Mouse (Mus musculus) stomach, embryonic 14.5 days (tissue): ENCODE data around the gene Ndufab1. TPM values are rescaled to one million over a fixed set of nuclear protein-coding genes. Genes with fewer than 3 reads are reported as not detected.
"Not testable (repeated sequence)": the region's sequence is repeated elsewhere in the genome, so short reads cannot be mapped to it uniquely, and the experiment has no call there.

ENCODE experiments used
- ATAC-seq: fragments of 200-750 bp; cut with Nextera tagmentation; 2 replicates; pipeline ENCODE4 v1.8.0; 2017; ENCODE audit warnings: low read depth, moderate TSS enrichment; ENCODE audit not compliant: insufficient number of reproducible peaks, insufficient read depth, low FRiP score
- H3K27ac ChIP-seq: fragments of 300-500 bp; sonication (generic); 2 replicates; pipeline ENCODE4 v1.5.1; 2014; ENCODE audit warnings: mild to moderate bottlenecking, low read length, moderate library complexity, mixed read lengths
- H3K27me3 ChIP-seq: fragments of 300-500 bp; sonication (generic); 2 replicates; pipeline ENCODE4 v1.6.1; 2014; ENCODE audit warnings: low read length, control low read depth, mixed read lengths; ENCODE audit not compliant: control insufficient read depth, insufficient read depth
- H3K36me3 ChIP-seq: fragments of 300-500 bp; sonication (generic); 2 replicates; pipeline ENCODE4 v1.6.1; 2014; ENCODE audit warnings: mild to moderate bottlenecking, control low read depth, low read length, moderate library complexity, mixed read lengths; ENCODE audit not compliant: control insufficient read depth, insufficient read depth
- H3K4me1 ChIP-seq: fragments of 300-500 bp; sonication (generic); 2 replicates; pipeline ENCODE4 v1.6.1; 2014; ENCODE audit warnings: low read length, control low read depth, mixed read lengths; ENCODE audit not compliant: control insufficient read depth, insufficient read depth
- H3K4me2 ChIP-seq: fragments of 300-500 bp; sonication (generic); replicated peaks from 2 replicates; pipeline ENCODE4 v1.6.1; 2014; ENCODE audit warnings: low read depth, low read length, control low read depth
- H3K4me3 ChIP-seq: fragments of 300-500 bp; sonication (generic); 2 replicates; pipeline ENCODE4 v1.5.1; 2014; ENCODE audit warnings: low read depth, low read length, control low read depth
- H3K9ac ChIP-seq: fragments of 300-500 bp; sonication (generic); replicated peaks from 2 replicates; pipeline ENCODE4 v1.6.1; 2014; ENCODE audit warnings: low read depth, mild to moderate bottlenecking, control low read depth, low read length, moderate library complexity, mixed read lengths
- H3K9me3 ChIP-seq: fragments of 300-500 bp; sonication (generic); 2 replicates; pipeline ENCODE4 v1.6.1; 2016; ENCODE audit warnings: low read depth, low read length, control low read depth; ENCODE audit not compliant: control insufficient read depth
- WGBS: fragments of 180-500 bp; shearing (Covaris S2); extraction: QIAGEN DNeasy Blood & Tissue Kit; methylation state at CpG from one replicate; pipeline ENCODE4 v1.1.7; 2014; 5-methylcytosine and 5-hydroxymethylcytosine counted together
- polyA plus RNA-seq: library from polyadenylated mRNA; unstranded; fragments of >200 nt; fragmentation: Nextera tagmentation; extraction: Ambion mirVana; gene quantifications from 2 replicates; pipeline ENCODE4 v1.2.1, GENCODE M21; 2014

The Ndufab1 gene
- polyA plus RNA-seq, 1 experiment from 2014 or later = 627 TPM

DNA sequence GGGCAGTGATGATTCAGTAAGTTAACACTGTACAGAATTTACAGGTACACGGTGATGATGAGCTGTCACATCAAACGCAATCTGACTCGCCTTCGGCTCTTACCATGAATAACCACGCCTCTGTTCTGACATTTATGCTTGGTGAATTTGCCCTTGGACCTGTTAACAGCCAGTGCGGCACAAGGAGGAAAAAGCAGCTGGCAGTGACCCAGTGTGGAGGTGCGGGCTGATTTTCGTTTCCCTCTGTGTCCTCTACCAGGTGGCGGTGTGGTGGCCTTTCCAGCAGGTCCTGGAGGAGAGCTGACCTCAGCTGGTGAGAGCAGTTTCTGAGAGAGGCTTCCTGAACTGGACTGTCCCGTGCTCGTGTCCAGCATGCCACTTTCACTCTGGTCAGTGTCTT lies 25.3 kb upstream of the Ndufab1 start:
- 96% methylated on average over 11 of the region's 11 CpGs for WGBS

GRCm38 (mm10) chr7:122125636-122126035 lies 23.9 kb upstream of the Ndufab1 start:
- H3K9me3 ChIP-seq = no peaks in the 10 kb centered on the region
- no peak overlapping the region for H3K4me3 ChIP-seq
- no peak overlapping the region for H3K9ac ChIP-seq
- peaks cover 27% of the 10 kb centered on the region for H3K36me3 ChIP-seq
- H3K4me1 ChIP-seq = no peaks in the 10 kb centered on the region
- no peak for ATAC-seq
- H3K4me2 ChIP-seq = no peak overlapping the region
- H3K27me3 ChIP-seq = no peaks in the 10 kb centered on the region
- WGBS = 77% methylated on average over 8 of the region's 8 CpGs
- H3K27ac ChIP-seq = no peak overlapping the region

More for the DNA sequence above, 25.3 kb upstream of the Ndufab1 start:
- Histone ChIP-seq H3K4me2 (no peak overlapping the region), H3K36me3 (peaks cover 23% of the 10 kb centered on the region), H3K27me3 (no peaks in the 10 kb centered on the region), H3K9me3 (no peaks in the 10 kb centered on the region), H3K9ac (no peak overlapping the region), H3K27ac (no peak overlapping the region), H3K4me3 (no peak overlapping the region), H3K4me1 (no peaks in the 10 kb centered on the region)
- no peak for ATAC-seq

GRCm38 (mm10) chr7:122123518-122123917 lies 21.8 kb upstream of the Ndufab1 start:
- Histone ChIP-seq H3K27me3 (no peaks in the 10 kb centered on the region), H3K9me3 (no peaks in the 10 kb centered on the region), H3K36me3 (peaks cover 32% of the 10 kb centered on the region), H3K9ac (no peak overlapping the region), H3K4me1 (no peaks in the 10 kb centered on the region), H3K4me2 (no peak overlapping the region), H3K4me3 (no peak overlapping the region), H3K27ac (no peak overlapping the region)
- ATAC-seq = no peak
- 86% methylated on average over 4 of the region's 4 CpGs for WGBS

GRCm38 (mm10) chr7:122108206-122108605 lies 6.5 kb upstream of the Ndufab1 start:
- Histone ChIP-seq H3K27me3 (no peaks in the 10 kb centered on the region), H3K4me2 (no peak overlapping the region), H3K27ac (no peak overlapping the region), H3K9me3 (no peaks in the 10 kb centered on the region), H3K36me3 (peaks cover 18% of the 10 kb centered on the region; the same call in 1 of the 2 replicates), H3K4me3 (no peak overlapping the region), H3K4me1 (no peaks in the 10 kb centered on the region), H3K9ac (no peak overlapping the region)
- no peak for ATAC-seq
- WGBS = 96% methylated on average over 6 of the region's 6 CpGs

- Histone ChIP-seq H3K9ac (peak overlapping the region; percentile 82), H3K4me2 (peak overlapping the region; percentile 82), H3K36me3 (peaks cover 20% of the 10 kb centered on the region), H3K4me3 (peak overlapping the region; percentile 68)
- peak; percentile 70 for ATAC-seq
- H3K27ac ChIP-seq, H3K9me3 ChIP-seq, H3K27me3 ChIP-seq, H3K4me1 ChIP-seq: not testable (repeated sequence)
- 6% methylated on average over 25 of the region's 28 CpGs for WGBS
These were observed 506 bp downstream of the Ndufab1 start for GRCm38 (mm10) chr7:122101014-122101746.

- no peaks in the 10 kb centered on the region for H3K9me3 ChIP-seq
- H3K9ac ChIP-seq = no peak overlapping the region
- peaks cover 39% of the 10 kb centered on the region for H3K36me3 ChIP-seq
- no peak overlapping the region for H3K4me3 ChIP-seq
- no peak; the same call in 1 of the 2 replicates for ATAC-seq
- no peak overlapping the region for H3K27ac ChIP-seq
- no peak overlapping the region for H3K4me2 ChIP-seq
- no peaks in the 10 kb centered on the region for H3K27me3 ChIP-seq
- whole genome bisulfite sequencing = 62% methylated on average over 4 of the region's 4 CpGs
- H3K4me1 ChIP-seq = peaks cover 6% of the 10 kb centered on the region
These were observed 2.5 kb downstream of the Ndufab1 start for GRCm38 (mm10) chr7:122099222-122099621.

GRCm38 (mm10) chr7:122098009-122098408 lies 3.7 kb downstream of the Ndufab1 start:
- no peak for ATAC-seq
- Histone ChIP-seq H3K36me3 (peaks cover 45% of the 10 kb centered on the region), H3K4me3 (no peak overlapping the region), H3K4me2 (no peak overlapping the region), H3K4me1 (peaks cover 6% of the 10 kb centered on the region), H3K27me3 (no peaks in the 10 kb centered on the region), H3K27ac (no peak overlapping the region), H3K9me3 (no peaks in the 10 kb centered on the region), H3K9ac (no peak overlapping the region)
- WGBS = 92% methylated on average over 3 of the region's 3 CpGs

GRCm38 (mm10) chr7:122094564-122095330 lies 6.9 kb downstream of the Ndufab1 start:
- Histone ChIP-seq H3K9ac (no peak overlapping the region), H3K36me3 (peaks cover 72% of the 10 kb centered on the region), H3K4me1 (no peaks in the 10 kb centered on the region), H3K4me3 (no peak overlapping the region), H3K27me3 (no peaks in the 10 kb centered on the region), H3K9me3 (no peaks in the 10 kb centered on the region), H3K4me2 (no peak overlapping the region), H3K27ac (no peak overlapping the region)
- WGBS = 90% methylated on average over 2 of the region's 2 CpGs
- ATAC-seq = no peak
